Mouse (Mus musculus): Measurements from ENCODE around the gene Plekhj1. TPM values are rescaled to one million over a fixed set of nuclear protein-coding genes. Genes with fewer than 3 reads are reported as not detected.
A peak's percentile ranks its signal among the peaks of the same experiment; 100 is the strongest.

Gene Plekhj1
- polyA plus RNA-seq, 1 experiment = 59.5 TPM

DNA sequence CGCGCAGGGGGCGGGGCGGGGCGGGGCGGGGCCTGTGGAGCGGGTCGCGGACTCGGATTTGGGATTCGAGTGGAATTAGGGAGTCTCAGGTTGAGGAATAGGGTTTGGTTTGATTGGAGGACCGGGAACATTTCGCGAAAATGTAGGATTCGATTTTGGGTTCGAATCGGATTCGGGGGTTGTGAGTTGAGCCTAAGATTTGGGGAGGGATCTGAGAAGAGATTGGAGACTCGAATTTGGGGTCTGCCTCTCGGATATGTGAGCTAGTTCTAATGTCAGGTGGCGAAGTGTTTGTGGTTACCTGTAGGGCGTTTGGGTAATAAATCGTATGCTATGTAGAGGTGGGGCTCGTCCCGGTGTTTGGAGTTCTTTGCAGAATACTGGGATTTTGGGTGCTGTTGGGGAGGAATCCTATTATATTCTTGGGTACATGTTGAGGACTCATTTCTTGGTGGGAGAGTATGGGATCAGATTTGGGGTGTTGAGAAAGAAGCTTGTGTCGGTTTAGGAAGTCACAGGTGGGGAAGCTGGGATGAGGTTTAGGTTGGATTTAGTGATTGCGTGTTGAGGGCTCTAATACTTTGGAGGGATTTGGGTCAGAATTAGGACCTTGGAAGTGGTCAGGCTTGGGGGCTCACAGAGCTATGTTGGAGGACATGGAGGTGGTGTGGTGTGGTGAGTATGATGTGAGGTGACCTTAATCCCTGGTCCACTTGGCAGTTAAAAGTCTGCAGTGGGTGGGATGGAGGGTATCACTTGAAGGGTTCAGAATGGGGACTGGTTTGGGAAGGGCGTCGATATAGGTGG, 28.8 kb upstream of the Plekhj1 start:
- no peak overlapping the region for H3K27ac ChIP-seq (ENCODE audit: insufficient read depth, low read length)

DNA sequence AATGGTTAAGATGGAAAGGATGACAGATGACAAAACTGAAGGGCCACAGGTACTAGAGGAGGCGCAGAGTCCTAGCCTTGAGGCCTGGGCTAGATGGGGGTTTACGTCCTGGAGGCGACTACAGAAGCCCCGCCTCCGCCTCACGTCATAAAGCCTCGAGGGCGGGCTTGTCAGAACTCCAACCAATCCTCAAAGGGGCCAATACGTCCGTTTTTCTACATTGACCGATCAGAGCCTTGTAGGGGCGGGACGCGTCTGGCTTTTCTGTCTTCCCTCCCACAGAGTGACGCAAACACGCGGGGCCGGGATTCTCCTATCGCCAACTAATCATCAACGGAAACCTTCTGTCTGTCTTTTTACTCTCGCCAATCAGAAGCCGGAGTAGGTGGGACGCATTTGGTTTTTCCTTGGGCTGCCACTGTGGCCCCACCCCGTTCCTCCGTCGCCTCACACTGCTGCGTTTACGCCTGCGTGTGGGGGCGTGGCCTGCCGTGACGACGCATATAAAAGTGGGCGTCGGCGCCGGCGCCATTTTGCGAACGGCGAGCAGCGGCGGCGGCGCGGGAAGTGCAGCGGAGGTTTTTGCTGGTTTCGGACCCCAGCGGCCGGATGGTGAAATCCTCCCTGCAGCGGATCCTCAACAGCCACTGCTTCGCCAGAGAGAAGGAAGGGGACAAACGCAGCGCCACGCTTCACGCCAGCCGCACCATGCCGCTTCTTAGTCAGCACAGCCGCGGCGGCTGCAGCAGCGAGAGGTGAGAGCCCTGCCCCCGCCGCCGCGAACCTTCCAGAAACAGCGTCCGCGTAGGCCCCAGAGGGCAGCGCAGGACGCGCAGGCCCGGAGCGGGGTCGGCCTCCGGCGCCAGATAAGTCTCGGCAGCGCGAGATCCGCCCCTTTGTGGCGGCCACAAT, 28.0 kb upstream of the Plekhj1 start, which contains the start of gene Oaz1:
Oaz1 (plus strand) TSS at position 506 of the 912 bp plus-strand sequence.
- TF ChIP-seq CTCF (IDR thresholded peaks at IDR 0.05; ENCODE audit: extremely low read depth, insufficient read depth, low read length) = no peak
- peak; percentile 95 for TF ChIP-seq POLR2A (IDR thresholded peaks at IDR 0.05; ENCODE audit: extremely low read depth, insufficient read depth, low read length)
- Histone ChIP-seq H3K4me1 (ENCODE audit: control insufficient read depth, insufficient read depth, low read length) (0 out of 2 replicates have a peak, but pooled peaks cover 2% of the 10 kb centered on the region), H3K27ac (ENCODE audit: insufficient read depth, low read length) (peak within 1 kb of the TSS; percentile 97), H3K4me3 (ENCODE audit: insufficient read depth, low read length) (peak within 1 kb of the TSS; percentile 74)

More for the DNA sequence above, 28.8 kb upstream of the Plekhj1 start:
- TF ChIP-seq POLR2A (IDR thresholded peaks at IDR 0.05; ENCODE audit: extremely low read depth, insufficient read depth, low read length) (no peak), CTCF (IDR thresholded peaks at IDR 0.05; ENCODE audit: extremely low read depth, insufficient read depth, low read length) (no peak)
- peak overlapping the region; percentile 74 for H3K4me3 ChIP-seq (ENCODE audit: insufficient read depth, low read length)
- H3K4me1 ChIP-seq (ENCODE audit: control insufficient read depth, insufficient read depth, low read length) = 0 out of 2 replicates have a peak, but pooled peaks cover 2% of the 10 kb centered on the region

DNA sequence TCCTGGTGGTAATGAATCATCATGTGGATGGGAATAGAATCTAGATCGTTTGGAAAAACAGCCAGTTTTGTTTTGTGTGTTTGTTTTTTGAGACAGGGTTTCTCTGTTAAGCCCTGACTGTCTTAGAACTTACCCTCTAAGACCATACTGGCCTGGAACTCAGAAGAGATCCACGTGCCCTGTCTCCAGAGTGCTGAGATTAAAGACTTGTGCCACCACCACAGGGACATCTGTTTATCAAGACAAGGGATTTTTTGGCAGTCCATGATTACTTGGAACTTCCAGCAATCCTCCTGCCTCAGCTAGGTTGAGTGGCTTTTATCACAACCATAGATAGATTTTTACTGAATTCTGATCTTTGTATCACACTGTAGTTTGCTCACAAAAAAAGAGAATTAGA, 26.4 kb upstream of the Plekhj1 start:
- no peak for TF ChIP-seq POLR2A (IDR thresholded peaks at IDR 0.05; ENCODE audit: extremely low read depth, insufficient read depth, low read length)
- no peak for TF ChIP-seq CTCF (IDR thresholded peaks at IDR 0.05; ENCODE audit: extremely low read depth, insufficient read depth, low read length)
- Histone ChIP-seq H3K4me3 (ENCODE audit: insufficient read depth, low read length) (no peak overlapping the region), H3K27ac (ENCODE audit: insufficient read depth, low read length) (no peak overlapping the region), H3K4me1 (ENCODE audit: control insufficient read depth, insufficient read depth, low read length) (0 out of 2 replicates have a peak, but pooled peaks cover 2% of the 10 kb centered on the region)

DNA sequence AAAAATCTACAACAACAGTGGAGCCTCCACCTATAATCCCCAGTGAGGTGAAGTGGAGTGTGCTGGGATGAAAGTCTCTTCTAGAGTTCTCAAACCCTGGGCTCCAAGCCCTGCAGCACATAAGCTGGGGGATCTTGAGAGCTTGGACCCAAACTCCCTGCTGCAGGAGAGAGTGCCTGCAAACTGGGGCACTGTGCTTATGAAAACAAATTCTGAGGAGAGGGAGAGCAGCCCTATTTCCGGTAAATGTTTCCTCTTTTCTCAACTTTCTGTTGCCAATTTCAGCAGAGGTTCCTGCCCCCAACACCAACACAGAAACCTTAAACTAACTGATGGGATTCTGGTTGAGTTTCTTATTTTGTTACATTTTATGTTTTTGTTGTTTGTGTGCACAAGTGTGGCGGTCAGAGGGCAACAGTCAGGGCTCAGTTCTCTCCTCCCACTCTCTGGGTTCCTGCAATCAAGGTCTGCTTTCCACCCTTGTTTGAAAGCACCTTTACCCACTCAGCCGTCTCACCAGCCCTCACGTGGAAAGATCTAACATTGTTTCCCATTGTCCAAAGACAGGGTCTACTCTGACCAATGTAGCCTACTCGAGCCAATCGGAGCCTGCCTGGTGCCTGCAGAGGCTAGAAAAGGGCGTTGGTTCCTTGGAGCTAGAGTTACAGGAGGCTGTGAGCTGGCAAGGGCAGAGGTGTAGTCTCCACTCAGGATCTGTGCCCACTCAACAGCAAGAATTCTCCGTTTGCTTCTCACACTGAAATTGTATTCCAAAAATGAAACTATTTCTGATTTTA, 25.6 kb upstream of the Plekhj1 start:
- TF ChIP-seq CTCF (IDR thresholded peaks at IDR 0.05; ENCODE audit: extremely low read depth, insufficient read depth, low read length) (no peak), POLR2A (IDR thresholded peaks at IDR 0.05; ENCODE audit: extremely low read depth, insufficient read depth, low read length) (no peak)
- H3K27ac ChIP-seq (ENCODE audit: insufficient read depth, low read length) = no peak overlapping the region
- 0 out of 2 replicates have a peak, but pooled peaks cover 2% of the 10 kb centered on the region for H3K4me1 ChIP-seq (ENCODE audit: control insufficient read depth, insufficient read depth, low read length)
- no peak overlapping the region for H3K4me3 ChIP-seq (ENCODE audit: insufficient read depth, low read length)

DNA sequence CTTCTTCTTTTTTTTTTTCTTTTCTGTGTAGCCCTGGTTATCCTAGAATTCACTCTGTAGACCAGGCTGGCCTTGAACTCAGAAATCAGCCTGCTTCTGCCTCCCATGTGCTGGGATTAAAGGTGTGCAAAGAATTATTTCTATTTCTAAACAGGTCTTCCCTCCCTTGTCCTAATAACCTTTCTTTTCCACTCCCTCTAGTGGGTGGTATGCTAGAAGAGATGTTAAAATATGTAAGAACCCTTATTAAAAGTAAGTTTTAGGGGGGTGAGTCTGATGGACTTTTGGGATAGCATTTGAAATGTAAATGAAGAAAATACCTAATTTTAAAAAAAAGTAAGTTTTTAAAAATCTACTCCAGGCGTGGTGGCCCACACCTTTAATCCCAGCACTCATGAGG, 24.9 kb upstream of the Plekhj1 start:
- H3K27ac ChIP-seq (ENCODE audit: insufficient read depth, low read length) = no peak overlapping the region
- no peak for TF ChIP-seq CTCF (IDR thresholded peaks at IDR 0.05; ENCODE audit: extremely low read depth, insufficient read depth, low read length)
- TF ChIP-seq POLR2A (IDR thresholded peaks at IDR 0.05; ENCODE audit: extremely low read depth, insufficient read depth, low read length) = no peak

DNA sequence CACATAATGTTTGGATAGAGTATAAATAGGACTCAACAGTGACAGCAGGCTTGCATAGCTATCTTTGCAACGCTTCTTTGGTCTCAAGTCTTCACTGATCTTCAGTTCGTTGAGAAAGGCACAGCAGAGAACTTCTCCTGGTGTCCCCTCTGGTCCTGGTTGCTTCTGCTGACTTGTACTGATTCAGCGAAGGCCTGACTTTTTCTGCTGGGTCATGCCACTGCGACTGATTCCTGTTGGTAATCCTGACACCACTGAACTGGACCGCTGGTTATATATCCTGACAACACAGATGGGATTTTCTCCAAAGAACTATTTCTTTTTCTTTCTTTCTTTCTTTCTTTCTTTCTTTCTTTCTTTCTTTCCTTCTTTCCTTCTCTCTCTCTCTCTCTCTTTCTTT, 24.1 kb upstream of the Plekhj1 start:
- H3K27ac ChIP-seq (ENCODE audit: insufficient read depth, low read length) = no peak overlapping the region
- no peaks in the 10 kb centered on the region for H3K4me1 ChIP-seq (ENCODE audit: control insufficient read depth, insufficient read depth, low read length)
- H3K4me3 ChIP-seq (ENCODE audit: insufficient read depth, low read length) = no peak overlapping the region
- TF ChIP-seq CTCF (IDR thresholded peaks at IDR 0.05; ENCODE audit: extremely low read depth, insufficient read depth, low read length) = no peak
- TF ChIP-seq POLR2A (IDR thresholded peaks at IDR 0.05; ENCODE audit: extremely low read depth, insufficient read depth, low read length) = no peak

More for the DNA sequence above, 24.9 kb upstream of the Plekhj1 start:
- Histone ChIP-seq H3K4me1 (ENCODE audit: control insufficient read depth, insufficient read depth, low read length) (0 out of 2 replicates have a peak, but pooled peaks cover 2% of the 10 kb centered on the region), H3K4me3 (ENCODE audit: insufficient read depth, low read length) (no peak overlapping the region)

DNA sequence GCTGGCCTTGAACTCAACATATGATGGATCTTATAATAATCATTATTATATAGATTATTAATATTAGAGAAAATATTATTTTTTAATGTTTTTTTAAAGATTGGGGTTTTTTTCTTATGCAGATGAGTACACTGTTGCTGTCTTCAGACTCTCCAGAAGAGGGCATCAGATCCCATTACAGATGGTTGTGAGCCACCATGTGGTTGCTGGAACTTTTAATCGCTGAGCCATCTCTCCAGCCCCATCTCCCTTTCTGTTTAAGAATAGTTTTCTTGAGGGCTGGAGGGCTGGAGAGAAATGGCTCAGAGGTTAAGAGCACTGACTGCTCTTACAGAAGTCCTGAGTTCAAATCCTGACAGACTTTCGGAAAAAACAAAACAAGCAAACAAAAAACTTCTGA, 23.6 kb upstream of the Plekhj1 start:
- TF ChIP-seq CTCF (IDR thresholded peaks at IDR 0.05; ENCODE audit: extremely low read depth, insufficient read depth, low read length) = peak; percentile 46
- TF ChIP-seq POLR2A (IDR thresholded peaks at IDR 0.05; ENCODE audit: extremely low read depth, insufficient read depth, low read length) = no peak
- no peak overlapping the region for H3K4me3 ChIP-seq (ENCODE audit: insufficient read depth, low read length)
- H3K4me1 ChIP-seq (ENCODE audit: control insufficient read depth, insufficient read depth, low read length) = no peaks in the 10 kb centered on the region
- no peak overlapping the region for H3K27ac ChIP-seq (ENCODE audit: insufficient read depth, low read length)

DNA sequence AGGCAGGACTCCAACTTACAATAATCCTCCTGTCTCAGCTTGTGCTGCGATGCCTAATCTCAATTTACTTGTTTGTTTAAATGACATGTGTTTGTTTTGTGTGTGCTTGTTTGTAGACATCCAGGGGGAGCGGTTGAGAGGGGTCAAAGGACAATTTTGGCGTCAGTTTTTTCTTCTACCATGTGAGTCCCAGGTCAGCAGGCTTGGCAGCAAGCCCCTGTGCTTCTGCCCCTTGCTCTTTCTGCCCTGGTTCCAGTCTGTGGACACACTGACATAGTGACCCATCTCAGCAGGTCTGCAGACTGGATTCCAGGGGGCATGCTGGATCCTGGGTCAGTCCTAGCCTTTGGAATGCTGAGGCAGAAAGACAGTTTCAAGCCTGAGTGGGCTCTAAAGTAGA, 21.0 kb upstream of the Plekhj1 start:
- TF ChIP-seq POLR2A (IDR thresholded peaks at IDR 0.05; ENCODE audit: extremely low read depth, insufficient read depth, low read length) = no peak
- no peak for TF ChIP-seq CTCF (IDR thresholded peaks at IDR 0.05; ENCODE audit: extremely low read depth, insufficient read depth, low read length)
- Histone ChIP-seq H3K4me1 (ENCODE audit: control insufficient read depth, insufficient read depth, low read length) (no peaks in the 10 kb centered on the region), H3K27ac (ENCODE audit: insufficient read depth, low read length) (no peak overlapping the region), H3K4me3 (ENCODE audit: insufficient read depth, low read length) (no peak overlapping the region)
